26 mouse cellular contexts compared by ENCODE assay signal in genomic region chr6:143768115-143768514, GRCm38 (mm10).
"Had no signal": no experiment of that assay in that cellular context is flagged by ENCODE, and none has a peak within 500 bp of the region (broad histone marks: within the 10 kb centered on the region; RNA-seq: fewer than 3 reads in every experiment).

No protein-coding gene starts in this region.

- H3K4me1 ChIP-seq: embryonic facial prominence, embryonic 10.5 days; embryonic facial prominence, embryonic 12.5 days; embryonic facial prominence, embryonic 13.5 days; embryonic facial prominence, embryonic 15.5 days; forebrain, embryonic 10.5 days; forebrain, embryonic 12.5 days; forebrain, embryonic 13.5 days; forebrain, embryonic 15.5 days had no signal

- DNase-seq: cerebellum, adult 9-10 months; cerebellum, adult 9-11 months; cerebellum, postnatal 10 days; cerebellum, postnatal 14 days; cerebellum, postnatal 25 days; cerebellum, postnatal 36 days; embryo, embryonic 11 days; forebrain, postnatal 0 days; gastrocnemius, adult 2 months; gastrocnemius, postnatal 10 days; gastrocnemius, postnatal 14 days; gastrocnemius, postnatal 25 days; gastrocnemius, postnatal 36 days; heart, adult 18-20 months; heart, adult 2 months had no signal

- H3K27ac ChIP-seq: embryonic facial prominence, embryonic 10.5 days; embryonic facial prominence, embryonic 12.5 days; embryonic facial prominence, embryonic 13.5 days; embryonic facial prominence, embryonic 15.5 days; forebrain, embryonic 10.5 days; forebrain, embryonic 12.5 days; forebrain, embryonic 13.5 days; forebrain, embryonic 15.5 days; gastrocnemius, adult 2 months; heart, adult 2 months had no signal

- ATAC-seq: forebrain, embryonic 13.5 days; forebrain, embryonic 14.5 days; forebrain, embryonic 15.5 days; forebrain, embryonic 16.5 days; forebrain, postnatal 0 days had no signal

- H3K9me3 ChIP-seq: embryonic facial prominence, embryonic 15.5 days had no signal

- H3K4me3 ChIP-seq: embryonic facial prominence, embryonic 10.5 days; embryonic facial prominence, embryonic 12.5 days; embryonic facial prominence, embryonic 13.5 days; embryonic facial prominence, embryonic 15.5 days; erythroblast, embryonic 14.5 days; forebrain, embryonic 10.5 days; forebrain, embryonic 12.5 days; forebrain, embryonic 13.5 days; forebrain, embryonic 15.5 days; gastrocnemius, adult 2 months; heart, adult 2 months had no signal

- H3K27me3 ChIP-seq: embryonic facial prominence, embryonic 12.5 days; embryonic facial prominence, embryonic 13.5 days; embryonic facial prominence, embryonic 15.5 days; forebrain, embryonic 12.5 days; forebrain, embryonic 13.5 days; forebrain, embryonic 15.5 days had no signal

- H3K36me3 ChIP-seq: embryonic facial prominence, embryonic 10.5 days; embryonic facial prominence, embryonic 12.5 days; embryonic facial prominence, embryonic 13.5 days; embryonic facial prominence, embryonic 15.5 days; forebrain, embryonic 10.5 days; forebrain, embryonic 12.5 days; forebrain, embryonic 15.5 days had no signal

- H3K9ac ChIP-seq: embryonic facial prominence, embryonic 12.5 days; embryonic facial prominence, embryonic 13.5 days; embryonic facial prominence, embryonic 15.5 days; forebrain, embryonic 12.5 days; forebrain, embryonic 13.5 days; forebrain, embryonic 15.5 days; forebrain, postnatal 0 days had no signal

- H3K4me2 ChIP-seq: embryonic facial prominence, embryonic 12.5 days; embryonic facial prominence, embryonic 13.5 days; embryonic facial prominence, embryonic 15.5 days; forebrain, embryonic 12.5 days; forebrain, embryonic 13.5 days; forebrain, embryonic 15.5 days had no signal
